Mouse (Mus musculus) neural tube, embryonic 11.5 days (tissue): ENCODE data around the gene Ppil4. TPM values are rescaled to one million over a fixed set of nuclear protein-coding genes. Genes with fewer than 3 reads are reported as not detected.

Source experiments
- ATAC-seq: fragments of 200-750 bp; cut with Nextera tagmentation; 2 replicates; pipeline ENCODE4 v1.8.0; 2017; ENCODE audit warnings: moderate number of reproducible peaks, mild to moderate bottlenecking, moderate TSS enrichment, moderate library complexity; ENCODE audit not compliant: insufficient read depth, low FRiP score, low TSS enrichment
- DNase-seq: peaks from one replicate; pipeline ENCODE4 v3.0.0-alpha.2; 2015; ENCODE audit warnings: low spot score
- H3K27ac ChIP-seq: fragments of 300-500 bp; sonication (generic); 2 replicates; pipeline ENCODE4 v1.5.1; 2014; ENCODE audit warnings: low read depth, mild to moderate bottlenecking, low read length
- H3K27me3 ChIP-seq: fragments of 300-500 bp; sonication (generic); 2 replicates; pipeline ENCODE4 v1.6.1; 2014; ENCODE audit warnings: mild to moderate bottlenecking, low read length, mixed read lengths; ENCODE audit not compliant: control insufficient read depth, insufficient read depth
- H3K36me3 ChIP-seq: fragments of 300-500 bp; sonication (generic); 2 replicates; pipeline ENCODE4 v1.6.1; 2014; ENCODE audit warnings: mild to moderate bottlenecking, low read length, moderate library complexity, mixed read lengths; ENCODE audit not compliant: control insufficient read depth, insufficient read depth
- H3K4me1 ChIP-seq: fragments of 300-500 bp; sonication (generic); 2 replicates; pipeline ENCODE4 v1.6.1; 2014; ENCODE audit warnings: low read length, mixed read lengths; ENCODE audit not compliant: control insufficient read depth, insufficient read depth
- H3K4me2 ChIP-seq: fragments of 300-500 bp; sonication (generic); 2 replicates; pipeline ENCODE4 v1.6.1; 2014; ENCODE audit warnings: low read depth, mild to moderate bottlenecking, moderate library complexity
- H3K4me3 ChIP-seq: fragments of 300-500 bp; sonication (generic); 2 replicates; pipeline ENCODE4 v1.5.1; 2014; ENCODE audit warnings: low read depth, low read length
- H3K9ac ChIP-seq: fragments of 300-500 bp; sonication (generic); 2 replicates; pipeline ENCODE4 v1.6.1; 2014; ENCODE audit warnings: mild to moderate bottlenecking, low read length
- H3K9me3 ChIP-seq: fragments of 300-500 bp; sonication (generic); 2 replicates; pipeline ENCODE4 v1.6.1; 2016; ENCODE audit warnings: low read length; ENCODE audit not compliant: control insufficient read depth
- WGBS: fragments of 180-500 bp; shearing (Covaris S2); extraction: QIAGEN DNeasy Blood & Tissue Kit; methylation state at CpG from one replicate; pipeline ENCODE4 v1.1.7; 2014; 5-methylcytosine and 5-hydroxymethylcytosine counted together
- polyA plus RNA-seq: library from polyadenylated mRNA; unstranded; fragments of >200 nt; fragmentation: Nextera tagmentation; extraction: Ambion mirVana; gene quantifications from 2 replicates; pipeline ENCODE4 v1.2.1, GENCODE M21; 2014

Ppil4 gene
- polyA plus RNA-seq, 1 experiment from 2014 or later: 51.6 TPM

GRCm38 (mm10) chr10:7833377-7834165 lies 40.9 kb downstream of the Ppil4 start:
- Histone ChIP-seq H3K9ac (no peak overlapping the region), H3K27me3 (no peaks in the 10 kb centered on the region), H3K27ac (no peak overlapping the region), H3K4me1 (no peaks in the 10 kb centered on the region), H3K4me3 (no peak overlapping the region), H3K36me3 (no peaks in the 10 kb centered on the region), H3K4me2 (no peak overlapping the region), H3K9me3 (no peaks in the 10 kb centered on the region)
- DNase-seq: no peak
- ATAC-seq: no peak
- 85% methylated on average over 9 of the region's 9 CpGs for WGBS

GRCm38 (mm10) chr10:7834671-7835225 lies 42.1 kb downstream of the Ppil4 start:
- 76% methylated on average over 10 of the region's 10 CpGs for WGBS
- DNase-seq: no peak
- no peak overlapping the region for H3K4me2 ChIP-seq
- no peaks in the 10 kb centered on the region for H3K36me3 ChIP-seq
- no peak for ATAC-seq
- H3K27ac ChIP-seq: no peak overlapping the region
- no peak overlapping the region for H3K9ac ChIP-seq
- H3K27me3 ChIP-seq: no peaks in the 10 kb centered on the region
- no peak overlapping the region for H3K4me3 ChIP-seq
- H3K4me1 ChIP-seq: no peaks in the 10 kb centered on the region
- H3K9me3 ChIP-seq: no peaks in the 10 kb centered on the region

GRCm38 (mm10) chr10:7836902-7837301 lies 44.2 kb downstream of the Ppil4 start:
- no peak for DNase-seq
- Histone ChIP-seq H3K27me3 (no peaks in the 10 kb centered on the region), H3K9me3 (no peaks in the 10 kb centered on the region), H3K4me3 (no peak overlapping the region), H3K4me1 (no peaks in the 10 kb centered on the region), H3K9ac (no peak overlapping the region), H3K36me3 (no peaks in the 10 kb centered on the region), H3K4me2 (no peak overlapping the region), H3K27ac (no peak overlapping the region)
- 77% methylated on average over 2 of the region's 2 CpGs for WGBS
- no peak for ATAC-seq

GRCm38 (mm10) chr10:7837446-7837845 lies 44.8 kb downstream of the Ppil4 start:
- H3K4me3 ChIP-seq: no peak overlapping the region
- H3K27ac ChIP-seq: no peak overlapping the region
- no peak for ATAC-seq
- H3K4me2 ChIP-seq: no peak overlapping the region
- H3K9me3 ChIP-seq: no peaks in the 10 kb centered on the region
- H3K36me3 ChIP-seq: no peaks in the 10 kb centered on the region
- H3K9ac ChIP-seq: no peak overlapping the region
- DNase-seq: no peak
- WGBS: 91% methylated on average over 8 of the region's 8 CpGs
- no peaks in the 10 kb centered on the region for H3K27me3 ChIP-seq
- no peaks in the 10 kb centered on the region for H3K4me1 ChIP-seq

DNA sequence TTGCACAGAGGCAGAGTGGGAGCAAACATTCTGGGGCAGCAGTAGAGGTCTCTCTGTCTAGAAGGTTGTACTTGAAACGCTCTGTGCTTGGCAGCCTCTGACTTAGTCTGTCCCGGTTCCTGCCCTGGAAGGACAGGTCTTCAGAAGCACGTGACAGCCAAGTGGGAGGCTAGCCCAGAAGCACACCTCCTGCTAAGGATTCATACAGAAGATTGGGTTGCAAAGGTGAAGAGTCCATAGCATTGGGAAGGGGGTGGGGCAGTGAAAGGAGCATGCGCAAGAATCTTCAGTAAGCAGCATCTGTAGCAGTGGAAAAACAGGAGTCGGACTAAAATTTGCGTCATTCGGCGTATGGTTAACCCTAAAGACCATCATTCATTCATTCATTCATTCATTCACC lies 45.3 kb downstream of the Ppil4 start:
- no peaks in the 10 kb centered on the region for H3K4me1 ChIP-seq
- no peaks in the 10 kb centered on the region for H3K9me3 ChIP-seq
- WGBS: 93% methylated on average over 8 of the region's 8 CpGs
- ATAC-seq (no peak), DNase-seq (no peak)
- H3K27me3 ChIP-seq: no peaks in the 10 kb centered on the region
- no peak overlapping the region for H3K9ac ChIP-seq
- H3K27ac ChIP-seq: no peak overlapping the region
- H3K4me3 ChIP-seq: no peak overlapping the region
- H3K4me2 ChIP-seq: no peak overlapping the region
- H3K36me3 ChIP-seq: no peaks in the 10 kb centered on the region

- ATAC-seq (no peak), DNase-seq (no peak)
- 89% methylated on average over 5 of the region's 5 CpGs for WGBS
- H3K9ac ChIP-seq: no peak overlapping the region
- H3K27ac ChIP-seq: no peak overlapping the region
- no peaks in the 10 kb centered on the region for H3K4me1 ChIP-seq
- no peak overlapping the region for H3K4me3 ChIP-seq
- H3K9me3 ChIP-seq: no peaks in the 10 kb centered on the region
- no peak overlapping the region for H3K4me2 ChIP-seq
- H3K27me3 ChIP-seq: no peaks in the 10 kb centered on the region
- no peaks in the 10 kb centered on the region for H3K36me3 ChIP-seq
Measured at GRCm38 (mm10) chr10:7838874-7839421, 46.3 kb downstream of the Ppil4 start.

DNA sequence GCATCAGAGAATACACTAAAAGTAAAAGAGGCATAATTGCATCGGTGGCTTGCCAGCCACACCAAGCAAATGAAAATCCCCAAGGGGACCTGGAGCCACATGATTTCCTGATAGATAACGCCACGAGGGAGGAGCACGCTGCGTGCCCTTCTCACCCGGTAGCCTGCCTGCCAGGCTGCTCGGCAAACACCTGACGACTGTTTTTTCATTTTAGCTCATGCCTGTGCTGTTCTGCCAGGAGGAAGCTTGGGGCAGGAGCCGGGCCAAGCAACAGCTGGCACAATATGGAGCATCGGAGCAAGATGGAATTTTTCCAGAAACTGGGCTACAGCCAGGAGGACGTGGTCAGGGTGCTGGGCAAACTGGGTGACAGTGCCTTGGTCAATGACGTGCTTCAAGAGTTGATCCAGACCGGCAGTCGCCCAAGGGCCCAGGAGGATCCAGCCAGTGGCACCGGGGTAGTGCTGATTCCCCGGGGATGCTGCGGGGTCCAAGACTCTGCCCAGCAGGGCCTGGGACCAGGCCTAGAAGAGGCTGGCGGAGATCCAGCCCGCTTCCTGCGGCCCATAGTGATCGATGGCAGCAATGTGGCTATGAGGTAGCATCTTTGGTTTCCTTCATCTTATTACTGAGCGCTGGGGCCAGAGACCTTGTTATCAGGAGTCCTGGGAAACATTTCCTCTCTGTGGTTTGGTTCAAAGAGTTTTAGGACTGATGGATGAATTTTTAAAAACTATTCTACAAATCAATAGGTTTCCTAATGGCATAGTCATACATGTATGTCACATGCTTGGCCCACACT lies 47.1 kb downstream of the Ppil4 start:
- Histone ChIP-seq H3K27me3 (no peaks in the 10 kb centered on the region), H3K36me3 (no peaks in the 10 kb centered on the region), H3K9me3 (no peaks in the 10 kb centered on the region), H3K27ac (no peak overlapping the region), H3K4me2 (no peak overlapping the region), H3K9ac (no peak overlapping the region), H3K4me1 (no peaks in the 10 kb centered on the region), H3K4me3 (no peak overlapping the region)
- no peak for ATAC-seq
- 92% methylated on average over 22 of the region's 22 CpGs for WGBS
- DNase-seq: no peak

DNA sequence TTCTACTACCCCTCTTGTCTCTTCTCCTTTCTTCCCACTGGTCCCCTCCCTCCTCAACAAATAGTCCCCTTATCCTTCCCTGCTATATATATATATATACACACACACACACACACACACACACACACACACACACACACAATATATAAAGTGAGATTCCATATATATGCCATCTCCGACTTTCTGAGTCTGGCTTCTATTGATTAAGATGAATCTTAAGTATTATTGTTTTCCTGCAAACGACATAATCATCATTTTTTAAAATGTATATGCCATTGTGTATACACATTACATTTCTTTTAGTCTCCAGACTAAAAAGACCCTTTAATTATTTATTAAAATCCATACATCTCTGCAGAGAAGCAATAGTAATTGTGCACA lies 47.7 kb downstream of the Ppil4 start:
- Histone ChIP-seq H3K27ac (no peak overlapping the region), H3K9ac (no peak overlapping the region), H3K27me3 (no peaks in the 10 kb centered on the region), H3K4me2 (no peak overlapping the region), H3K4me1 (no peaks in the 10 kb centered on the region), H3K9me3 (no peaks in the 10 kb centered on the region), H3K36me3 (no peaks in the 10 kb centered on the region), H3K4me3 (no peak overlapping the region)
- no peak for ATAC-seq
- DNase-seq: no peak
- WGBS: 83% methylated on average over 2 of the region's 2 CpGs
